Mouse (Mus musculus) Muller cell, postnatal 12 days (primary cell): ENCODE measurements around the gene Elp4.

ENCODE experiments used
- DNase-seq: peaks from one replicate; pipeline ENCODE4 v3.0.0-alpha.2; 2015; ENCODE audit errors: inconsistent ontology term

Gene Elp4

GRCm38 (mm10) chr2:105903896-105904756, at the start of gene Elp4, which contains the start of gene Immp1l:
Gene Elp4 (minus strand): TSS chr2:105904564.
Gene Immp1l (plus strand): TSS chr2:105904638.
- peak; percentile 97 for DNase-seq

GRCm38 (mm10) chr2:105953862-105954261, 49.5 kb upstream of the Elp4 start:
- no peak for DNase-seq

- no peak for DNase-seq
Observed at GRCm38 (mm10) chr2:105951350-105951940, 47.1 kb upstream of the Elp4 start.

GRCm38 (mm10) chr2:105950131-105950530, 45.8 kb upstream of the Elp4 start:
- DNase-seq = no peak

- no peak for DNase-seq
Observed at GRCm38 (mm10) chr2:105917623-105918346, 13.4 kb upstream of the Elp4 start.

GRCm38 (mm10) chr2:105916671-105917070, 12.3 kb upstream of the Elp4 start:
- no peak for DNase-seq

DNA sequence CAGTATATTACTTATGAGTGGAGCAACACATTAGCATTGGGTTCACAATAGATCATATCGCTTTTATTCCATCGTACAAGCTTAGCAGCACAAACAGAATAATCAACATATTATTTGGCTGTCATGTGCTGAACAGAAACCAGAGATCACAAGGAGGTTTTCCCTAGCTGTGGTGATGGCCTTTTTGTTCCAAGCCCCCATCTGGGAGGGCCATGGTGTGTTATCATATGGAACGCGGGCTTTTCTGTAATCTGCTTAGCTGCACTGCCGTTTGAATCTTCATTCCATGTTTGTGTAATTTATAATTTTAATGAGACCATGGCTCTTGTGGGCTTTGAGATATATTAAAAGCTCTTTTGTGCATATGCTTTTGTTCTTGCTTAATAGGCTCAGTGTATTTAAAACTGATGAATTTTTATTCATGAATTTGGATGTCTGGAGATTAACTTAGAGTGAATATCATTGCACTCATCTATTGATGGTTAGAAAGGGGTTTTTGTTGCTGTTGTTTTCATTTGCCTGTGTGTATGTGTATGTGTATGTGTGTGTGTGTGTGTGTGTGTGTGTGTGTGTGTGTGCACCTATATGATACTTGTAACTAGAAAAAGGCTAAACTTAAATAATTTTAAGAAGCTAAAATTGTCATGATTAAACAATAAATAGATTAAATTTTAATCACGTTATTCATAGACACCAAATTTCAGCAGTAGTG, 9.4 kb upstream of the Elp4 start:
- peak; percentile 24 for DNase-seq

DNA sequence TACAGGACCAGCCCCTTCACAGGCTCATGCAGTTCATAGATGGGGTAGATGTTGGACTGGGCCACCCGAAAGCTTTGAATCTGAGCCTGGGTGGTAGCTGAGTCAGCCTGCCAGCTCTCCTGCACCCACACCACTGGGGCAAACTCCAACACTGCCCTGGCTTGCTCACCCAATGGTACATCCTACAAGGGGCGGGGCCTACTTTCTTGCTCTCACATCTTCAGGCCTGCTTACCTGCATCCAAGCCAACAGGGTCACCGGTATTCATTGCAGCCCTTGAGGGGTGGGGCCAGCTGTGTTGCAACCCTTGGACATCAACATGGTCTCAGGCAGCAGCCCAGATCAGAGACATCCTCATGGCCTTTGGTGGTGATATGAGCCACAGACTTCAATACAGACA, 6.2 kb upstream of the Elp4 start:
- no peak for DNase-seq

GRCm38 (mm10) chr2:105908351-105908750, 4.0 kb upstream of the Elp4 start:
- DNase-seq = peak; percentile 7

DNA sequence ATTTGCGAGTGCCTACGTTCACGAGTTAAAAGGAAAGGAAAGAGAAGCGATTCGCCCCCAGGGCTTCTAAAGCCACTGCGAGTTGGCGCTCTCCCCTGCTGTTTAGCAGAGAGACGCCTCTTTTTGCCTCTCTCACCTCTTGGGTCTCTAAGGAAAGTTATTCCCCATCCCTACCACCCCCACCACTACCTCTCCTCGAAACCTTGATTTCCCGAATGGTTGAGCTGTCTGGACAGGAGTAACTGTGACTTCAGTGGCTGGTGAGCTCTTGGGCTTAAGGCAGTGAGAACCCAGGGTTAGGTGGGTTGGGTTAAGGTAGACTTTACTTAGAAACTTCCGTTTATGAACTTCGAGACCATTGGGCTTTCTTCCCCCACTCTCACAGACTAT, 388 bp upstream of the Elp4 start:
- DNase-seq = no peak

GRCm38 (mm10) chr2:105890816-105891215, 13.5 kb downstream of the Elp4 start:
- DNase-seq = no peak

DNA sequence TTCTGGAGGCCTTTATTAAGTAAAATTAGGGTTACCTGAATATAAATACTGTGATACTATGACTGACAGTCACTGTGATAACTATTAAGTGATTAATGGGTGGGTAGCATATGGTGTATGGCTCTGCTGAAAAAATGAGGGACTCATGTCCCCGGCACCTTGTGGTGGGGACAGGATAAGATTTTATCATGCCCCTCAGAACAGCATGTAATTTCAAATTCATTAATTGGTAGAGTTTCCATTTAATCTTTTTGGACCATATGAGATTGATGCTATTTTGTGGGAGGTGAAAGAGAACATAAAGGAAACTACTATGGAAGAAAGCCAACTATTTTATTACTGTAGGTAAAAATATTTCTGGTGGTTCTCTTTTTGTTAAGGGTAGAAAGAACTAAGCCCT, 31.0 kb downstream of the Elp4 start:
- no peak for DNase-seq

DNA sequence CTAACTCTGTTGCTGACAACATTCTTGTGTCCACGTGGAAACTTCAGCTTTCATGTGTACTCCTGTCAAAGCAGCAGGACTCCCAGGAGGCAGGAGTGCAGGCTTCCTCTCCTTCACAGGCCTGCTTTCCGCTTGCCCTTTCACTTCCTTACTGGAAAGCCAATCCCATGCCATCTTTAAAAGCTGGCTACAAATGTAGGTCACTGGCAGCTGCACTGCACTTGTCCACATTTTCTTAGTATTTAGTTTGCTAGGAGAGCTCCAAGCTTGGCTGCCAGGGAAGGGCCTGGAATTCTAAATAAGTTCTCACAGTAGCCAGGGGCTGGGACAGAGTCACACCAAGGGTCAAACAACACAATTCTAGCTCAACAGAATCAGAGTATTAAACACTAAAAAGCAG, 49.6 kb downstream of the Elp4 start:
- peak; percentile 50 for DNase-seq

DNA sequence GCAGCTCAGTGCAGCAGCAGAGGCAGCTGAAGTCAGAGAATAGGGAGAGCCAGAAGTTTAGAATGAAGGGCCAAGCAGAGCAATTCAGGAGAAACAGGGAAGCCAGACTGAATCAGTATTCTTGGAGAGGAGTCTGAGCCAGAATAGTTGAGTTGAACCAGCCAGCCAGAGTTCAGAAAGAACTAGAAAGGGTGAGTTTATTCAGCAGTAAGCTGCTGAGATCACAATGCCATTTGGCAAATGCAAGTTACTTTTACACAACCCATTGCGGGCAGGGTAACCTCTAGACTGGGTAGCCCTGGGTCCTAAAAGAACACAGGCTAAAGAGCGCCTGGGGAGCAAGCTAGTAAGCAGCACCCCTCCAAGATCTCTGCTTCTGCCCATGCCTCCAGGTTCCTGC, 51.4 kb downstream of the Elp4 start:
- no peak for DNase-seq

DNA sequence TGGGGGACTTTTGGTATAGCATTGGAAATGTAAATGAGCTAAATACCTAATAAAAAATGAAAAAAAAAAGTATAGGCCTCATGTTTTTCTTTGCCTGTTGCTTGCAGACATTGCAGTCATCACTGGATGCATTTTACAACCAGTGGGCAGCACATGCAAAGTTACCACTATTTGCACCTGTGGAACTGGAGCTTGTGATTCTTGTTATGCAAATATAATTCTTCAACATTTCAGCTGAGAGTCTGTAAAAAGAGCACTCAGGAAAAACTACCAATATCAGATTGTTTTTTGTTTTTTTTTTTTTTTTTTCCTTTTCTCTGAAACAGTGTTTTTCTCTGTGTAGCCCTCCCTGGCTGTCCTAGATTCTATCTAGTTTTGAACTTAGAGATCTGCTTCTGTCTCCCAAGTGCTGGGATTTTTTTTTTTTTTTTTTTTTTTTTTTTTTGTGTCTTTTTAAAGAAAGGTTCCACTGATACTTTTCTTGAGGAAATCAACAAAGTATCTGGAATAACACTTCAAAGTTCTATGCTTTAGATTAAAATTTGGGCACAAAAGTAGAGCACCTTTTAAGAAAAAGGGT, 52.6 kb downstream of the Elp4 start:
- DNase-seq = no peak

- no peak for DNase-seq
Observed at GRCm38 (mm10) chr2:105843151-105843550, 61.2 kb downstream of the Elp4 start.

DNA sequence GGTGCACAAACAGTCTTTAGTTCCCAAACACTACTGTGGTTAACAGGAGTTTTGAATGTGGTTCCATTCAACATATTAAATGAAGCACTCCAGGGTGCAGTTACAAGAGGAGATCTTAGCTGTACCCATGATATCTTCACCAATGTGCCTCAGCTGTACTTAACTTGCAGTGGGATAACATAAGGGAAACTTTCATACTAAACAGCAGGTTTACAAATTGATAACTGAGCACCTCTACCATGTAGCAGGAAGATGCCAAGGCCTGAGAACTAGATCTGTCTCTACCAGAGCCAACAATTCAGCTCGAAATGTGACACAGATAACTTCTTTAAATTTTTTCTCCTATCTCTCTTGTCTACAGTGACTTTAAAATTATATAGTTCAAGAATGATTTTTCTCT, 86.4 kb downstream of the Elp4 start:
- DNase-seq = no peak

DNA sequence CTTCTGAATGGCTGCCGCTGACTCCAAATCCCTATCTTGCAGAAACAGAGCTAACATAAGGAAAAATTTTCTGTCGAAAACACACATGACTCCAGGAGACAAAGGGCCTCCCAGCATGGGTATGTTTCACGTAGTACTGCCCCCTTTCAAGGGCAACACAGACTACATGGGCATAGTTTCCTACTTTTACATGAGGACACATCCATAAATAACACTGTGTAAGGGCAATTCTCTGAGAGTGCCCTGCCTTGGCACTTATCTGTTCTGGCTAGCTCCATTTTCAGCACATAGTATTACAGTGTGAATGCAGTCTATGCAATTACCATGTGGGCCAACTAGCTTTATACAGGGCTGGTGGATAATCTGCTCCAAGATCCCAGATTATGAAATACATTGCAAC, 89.2 kb downstream of the Elp4 start:
- no peak for DNase-seq

DNA sequence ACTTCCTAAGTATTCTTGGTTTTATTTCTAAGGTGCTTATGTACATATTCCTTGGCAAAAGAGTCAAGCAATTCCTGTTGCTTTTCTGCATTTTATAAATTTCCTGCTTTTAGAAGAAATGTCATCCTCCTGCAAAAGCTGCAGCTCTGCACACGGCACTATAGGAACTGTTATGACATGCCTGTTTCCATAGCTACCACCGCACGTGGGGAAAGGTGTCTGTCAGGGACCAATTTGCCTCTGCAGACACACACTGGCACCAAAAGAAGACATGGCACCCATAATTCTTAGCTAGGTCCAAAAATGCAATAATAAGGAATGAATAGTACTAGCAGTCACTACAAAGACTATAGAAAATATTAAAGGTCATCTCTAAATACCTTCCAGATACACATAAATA, 91.3 kb downstream of the Elp4 start:
- DNase-seq = no peak

- no peak for DNase-seq
Observed at GRCm38 (mm10) chr2:105810286-105810685, 94.1 kb downstream of the Elp4 start.

DNA sequence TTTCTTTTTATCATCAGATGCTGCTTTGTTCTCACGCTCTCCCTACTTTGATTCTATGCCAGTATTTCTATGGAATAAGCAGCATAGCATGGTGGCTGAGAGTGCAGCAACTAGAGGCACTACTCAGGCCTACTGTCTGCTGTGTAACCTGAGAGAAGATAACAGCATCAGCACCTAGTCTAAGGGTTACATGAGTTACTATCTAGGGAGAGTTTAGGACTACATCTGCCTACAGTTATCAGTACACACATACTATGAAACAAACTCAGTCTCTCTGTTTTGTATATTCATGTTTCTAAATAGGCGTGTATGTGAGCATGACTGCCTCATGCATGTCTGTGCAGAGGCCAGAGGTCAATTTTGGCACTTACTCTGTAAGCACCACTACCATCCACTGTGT, 97.8 kb downstream of the Elp4 start:
- DNase-seq = no peak

- DNase-seq = no peak
Observed at GRCm38 (mm10) chr2:105806047-105806446, 98.3 kb downstream of the Elp4 start.
